Mouse (Mus musculus): ENCODE measurements around the gene Aimp2.

DNA sequence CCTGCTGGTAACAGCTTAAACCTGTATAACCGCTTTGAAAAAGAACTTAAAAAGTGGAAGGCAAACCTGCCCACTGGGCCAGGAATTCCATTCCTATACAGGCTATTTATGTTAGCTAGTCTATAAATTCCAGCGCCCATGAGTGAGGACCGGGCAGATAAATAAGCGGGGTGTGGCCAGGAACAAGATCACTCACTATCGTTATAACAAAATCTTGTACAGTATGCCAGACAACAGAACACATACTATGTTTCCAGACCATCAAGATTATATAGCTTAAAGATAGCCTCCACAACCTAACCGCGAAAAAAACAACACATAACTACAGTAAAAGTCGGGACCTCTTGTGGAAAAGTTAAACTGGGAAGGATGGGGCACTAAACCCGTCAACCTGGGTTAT is 721 bp downstream of the Aimp2 start:
- TF ChIP-seq CTCF (IDR thresholded peaks at IDR 0.05; ENCODE audit: low read depth, low read length) = no peak
- TF ChIP-seq POLR2A (IDR thresholded peaks at IDR 0.05; ENCODE audit: insufficient read depth, low read length) = no peak
- no peak for TF ChIP-seq EP300 (IDR thresholded peaks at IDR 0.05; ENCODE audit: insufficient read depth, low read depth, low read length)
